Mouse (Mus musculus) liver, embryonic 15.5 days (tissue): ENCODE measurements around the gene Asxl2. TPM values are rescaled to one million over a fixed set of nuclear protein-coding genes. Genes with fewer than 3 reads are reported as not detected.

Source experiments
- ATAC-seq: fragments of 200-750 bp; cut with Nextera tagmentation; 2 replicates; pipeline ENCODE4 v1.8.0; 2017; ENCODE audit warnings: moderate number of reproducible peaks, mild to moderate bottlenecking, moderate library complexity; ENCODE audit not compliant: insufficient read depth
- H3K27ac ChIP-seq: fragments of 300-500 bp; sonication (generic); replicated peaks from 2 replicates; pipeline ENCODE4 v1.5.1; 2015; ENCODE audit warnings: mild to moderate bottlenecking, inconsistent platforms
- H3K27me3 ChIP-seq: fragments of 300-500 bp; sonication (generic); 2 replicates; pipeline ENCODE4 v1.6.1; 2015; ENCODE audit warnings: mild to moderate bottlenecking, inconsistent platforms
- H3K36me3 ChIP-seq: fragments of 300-500 bp; sonication (generic); replicated peaks from 2 replicates; pipeline ENCODE4 v1.6.1; 2015; ENCODE audit warnings: moderate library complexity, mild to moderate bottlenecking, inconsistent platforms
- H3K4me1 ChIP-seq: fragments of 300-500 bp; sonication (generic); replicated peaks from 2 replicates; pipeline ENCODE4 v1.6.1; 2015; ENCODE audit warnings: inconsistent platforms
- H3K4me2 ChIP-seq: fragments of 300-500 bp; sonication (generic); 2 replicates; pipeline ENCODE4 v1.6.1; 2015; ENCODE audit warnings: moderate library complexity, mild to moderate bottlenecking, inconsistent platforms
- H3K4me3 ChIP-seq: fragments of 300-500 bp; sonication (generic); replicated peaks from 2 replicates; pipeline ENCODE4 v1.5.1; 2015; ENCODE audit warnings: mild to moderate bottlenecking, inconsistent platforms
- H3K9ac ChIP-seq: fragments of 300-500 bp; sonication (generic); 2 replicates; pipeline ENCODE4 v1.6.1; 2015; ENCODE audit warnings: moderate library complexity, mild to moderate bottlenecking, inconsistent platforms
- H3K9me3 ChIP-seq: fragments of 300-500 bp; sonication (generic); replicated peaks from 2 replicates; pipeline ENCODE4 v1.6.1; 2016; ENCODE audit warnings: inconsistent platforms
- WGBS: fragments of 180-500 bp; shearing (Covaris S2); methylation state at CpG from one replicate; pipeline ENCODE4 v1.1.7; 2015; ENCODE audit warnings: mixed read lengths; ENCODE audit not compliant: insufficient replicate concordance; 5-methylcytosine and 5-hydroxymethylcytosine counted together
- polyA plus RNA-seq: library from polyadenylated mRNA; unstranded; fragments of >200 nt; fragmentation: Nextera tagmentation; extraction: Ambion mirVana; gene quantifications from 2 replicates; pipeline ENCODE4 v1.2.1, GENCODE M21; 2015

Gene Asxl2
- polyA plus RNA-seq: 9.5 and 10.9 TPM in 2 replicates

DNA sequence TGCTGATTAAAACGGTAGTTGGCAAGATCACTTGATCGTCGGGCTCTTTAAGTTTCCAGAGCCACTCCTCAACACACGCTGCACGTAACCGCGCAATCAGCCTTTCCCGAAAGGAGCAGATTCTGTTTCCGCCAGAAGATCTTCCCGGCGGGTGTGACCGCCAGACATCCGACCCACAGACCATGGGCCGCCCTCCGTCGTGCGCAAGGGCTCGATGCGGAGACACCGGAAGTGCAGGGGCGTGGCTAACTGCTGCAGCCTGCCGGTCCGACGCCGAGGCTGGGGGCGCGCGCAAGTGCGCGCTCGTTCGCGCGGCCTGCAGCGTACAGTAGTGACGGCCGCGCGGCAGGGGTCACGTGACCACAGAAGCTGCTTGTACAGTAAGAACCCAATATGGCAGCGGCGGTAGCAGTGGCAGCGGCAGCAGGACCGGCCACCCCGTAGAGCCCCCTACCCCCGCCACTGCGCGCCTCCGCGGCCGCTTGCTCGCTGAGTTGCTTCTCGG lies at the start of gene Asxl2:
TSS of gene Asxl2 (plus strand) at position 328 of the 505 bp plus-strand sequence.
- peaks cover 13% of the 10 kb centered on the region for H3K36me3 ChIP-seq
- ATAC-seq: peak; percentile 94

DNA sequence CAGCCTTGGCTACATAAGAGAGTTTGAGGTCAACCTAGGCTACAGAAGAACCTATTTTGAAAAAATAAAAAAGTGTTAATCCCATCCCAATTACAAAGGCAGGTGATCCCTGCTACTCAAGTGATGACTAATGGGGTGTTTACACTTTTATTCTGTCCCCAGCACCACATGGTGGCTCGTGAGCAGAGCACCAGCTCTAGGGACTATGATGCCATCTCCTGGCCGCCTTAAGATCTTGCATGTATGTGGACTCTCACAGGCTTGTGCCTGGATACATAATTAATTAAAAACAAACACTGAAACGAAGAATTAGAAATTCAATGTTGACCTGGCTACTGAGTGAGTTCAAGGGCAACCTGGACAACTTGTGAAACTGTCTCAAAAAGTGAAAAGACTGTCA lies 49.5 kb upstream of the Asxl2 start:
- Histone ChIP-seq H3K27ac (no peak overlapping the region), H3K4me3 (no peak overlapping the region), H3K4me1 (no peaks in the 10 kb centered on the region), H3K9me3 (no peaks in the 10 kb centered on the region), H3K4me2 (no peak overlapping the region), H3K27me3 (no peaks in the 10 kb centered on the region), H3K9ac (no peak overlapping the region), H3K36me3 (no peaks in the 10 kb centered on the region)
- no peak for ATAC-seq
- WGBS: 19% methylated on average over 3 of the region's 3 CpGs

More for the DNA sequence above, at the start of gene Asxl2:
- under 1% methylated on average over 53 of the region's 53 CpGs for WGBS
- Histone ChIP-seq H3K9me3 (no peaks in the 10 kb centered on the region), H3K4me3 (peak within 1 kb of the TSS; percentile 94), H3K4me2 (peak within 1 kb of the TSS; percentile 84), H3K27ac (peak within 1 kb of the TSS; percentile 97), H3K9ac (peak within 1 kb of the TSS; percentile 98), H3K27me3 (no peaks in the 10 kb centered on the region), H3K4me1 (peaks cover 42% of the 10 kb centered on the region)

DNA sequence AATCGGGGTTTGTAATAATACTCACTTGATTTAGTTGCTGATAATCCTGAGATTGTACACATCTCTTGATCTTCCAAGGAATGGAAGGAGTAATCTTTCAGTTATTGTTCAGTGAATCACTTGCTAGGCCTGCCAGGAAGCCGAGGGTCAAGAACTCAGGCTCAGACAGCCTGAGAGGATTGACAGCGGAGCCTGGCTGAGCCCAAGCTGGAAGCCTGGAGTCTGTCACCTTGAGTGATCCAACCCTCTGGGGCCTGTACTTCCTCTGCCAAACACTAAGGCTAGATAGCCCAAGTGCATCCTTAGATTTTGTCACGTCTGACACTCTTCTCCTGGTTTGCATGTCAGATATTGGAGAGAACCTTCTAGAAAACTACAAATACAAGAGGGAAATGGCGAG lies 48.9 kb upstream of the Asxl2 start:
- 49% methylated on average over 5 of the region's 5 CpGs for WGBS

DNA sequence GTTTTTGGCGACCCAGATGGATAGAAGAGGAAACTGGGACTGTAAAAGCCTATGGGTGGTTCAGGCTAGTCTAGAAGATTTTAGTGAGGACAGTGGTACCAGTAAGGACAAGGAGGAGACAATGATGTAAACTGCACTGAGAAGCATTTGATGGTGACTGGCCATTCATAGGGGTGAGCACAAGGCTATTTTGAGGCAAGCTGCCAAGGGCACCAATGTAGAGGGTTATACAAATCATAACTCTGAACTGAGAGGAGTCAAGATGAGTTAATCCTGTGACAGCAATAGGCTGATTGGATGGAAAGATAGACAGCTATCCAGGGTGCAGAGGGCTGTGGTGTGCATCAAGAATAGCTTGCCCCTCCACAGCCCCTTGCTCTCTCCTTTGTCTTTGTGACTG lies 41.8 kb upstream of the Asxl2 start:
- Histone ChIP-seq H3K4me1 (no peaks in the 10 kb centered on the region), H3K9ac (no peak overlapping the region), H3K4me2 (no peak overlapping the region), H3K27ac (no peak overlapping the region), H3K4me3 (no peak overlapping the region), H3K9me3 (no peaks in the 10 kb centered on the region), H3K36me3 (no peaks in the 10 kb centered on the region), H3K27me3 (no peaks in the 10 kb centered on the region)
- WGBS: 38% methylated on average over 1 of the region's 1 CpGs
- ATAC-seq: no peak

More for the DNA sequence above, 48.9 kb upstream of the Asxl2 start:
- no peak overlapping the region for H3K4me3 ChIP-seq
- H3K27ac ChIP-seq: no peak overlapping the region
- H3K36me3 ChIP-seq: no peaks in the 10 kb centered on the region
- no peak for ATAC-seq
- H3K4me1 ChIP-seq: no peaks in the 10 kb centered on the region
- H3K9ac ChIP-seq: no peak overlapping the region
- H3K27me3 ChIP-seq: no peaks in the 10 kb centered on the region
- no peaks in the 10 kb centered on the region for H3K9me3 ChIP-seq
- no peak overlapping the region for H3K4me2 ChIP-seq

DNA sequence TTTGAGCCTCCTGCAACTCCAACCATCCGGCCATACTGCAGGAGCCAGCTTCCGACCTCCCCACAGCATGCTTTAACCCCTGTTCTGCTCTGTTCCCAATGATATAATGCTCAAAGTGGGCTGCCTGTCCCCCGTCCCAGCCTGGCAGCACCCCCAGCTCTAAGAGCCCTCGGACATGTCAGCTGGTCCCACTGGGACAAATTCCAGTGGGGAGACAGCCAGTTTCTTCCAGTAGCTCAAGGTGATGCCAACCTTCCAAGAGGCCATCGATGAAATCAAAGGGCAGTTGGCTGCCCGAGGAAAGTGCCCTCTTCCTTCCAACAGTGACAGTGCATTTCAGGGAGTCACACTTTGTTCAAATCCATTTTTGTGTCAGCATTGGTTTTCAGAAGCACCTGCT lies 41.4 kb upstream of the Asxl2 start:
- Histone ChIP-seq H3K9me3 (no peaks in the 10 kb centered on the region), H3K27me3 (no peaks in the 10 kb centered on the region), H3K4me1 (no peaks in the 10 kb centered on the region), H3K27ac (no peak overlapping the region), H3K36me3 (no peaks in the 10 kb centered on the region), H3K4me2 (no peak overlapping the region), H3K9ac (no peak overlapping the region), H3K4me3 (no peak overlapping the region)
- ATAC-seq: no peak
- 44% methylated on average over 6 of the region's 6 CpGs for WGBS

DNA sequence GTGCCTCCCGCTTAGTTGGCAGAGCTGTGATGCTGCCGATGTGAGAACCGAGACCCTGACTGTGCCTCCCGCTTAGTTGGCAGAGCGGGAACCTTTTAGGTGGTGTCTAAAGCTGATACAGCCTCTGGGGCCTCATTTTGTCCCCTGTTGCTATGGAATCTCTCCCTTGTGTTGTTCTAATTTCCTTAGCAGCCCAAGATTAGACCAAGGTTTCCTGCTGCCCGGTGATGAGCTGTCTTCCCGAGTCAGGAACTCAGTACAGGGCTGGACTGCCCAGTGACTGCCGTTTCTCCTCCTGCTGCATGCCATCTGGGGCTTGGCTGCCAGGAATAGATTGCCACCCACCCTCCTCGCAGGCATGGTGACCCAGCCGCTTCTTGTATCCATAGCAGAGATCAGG lies 40.7 kb upstream of the Asxl2 start:
- no peak overlapping the region for H3K9ac ChIP-seq
- whole genome bisulfite sequencing: 50% methylated on average over 10 of the region's 10 CpGs

DNA sequence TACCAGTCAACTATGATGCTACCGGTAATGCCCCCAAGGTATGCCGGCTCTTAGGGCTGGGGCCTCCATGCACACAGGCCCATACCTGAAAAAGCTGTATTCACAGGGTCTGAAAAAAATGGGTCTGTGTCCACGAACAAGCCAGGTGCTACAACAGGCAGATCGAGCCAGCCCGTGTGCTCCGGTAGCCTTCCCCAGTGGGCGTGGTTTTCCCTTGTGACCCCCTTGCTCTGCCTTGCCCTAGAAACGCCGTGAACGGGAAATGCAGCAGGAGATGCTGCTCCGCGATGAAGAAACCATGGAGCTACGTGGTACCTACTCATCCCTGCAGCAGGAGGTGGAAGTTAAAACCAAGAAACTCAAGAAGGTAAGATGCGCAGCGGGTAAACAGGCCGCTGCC lies 38.8 kb upstream of the Asxl2 start:
- Histone ChIP-seq H3K4me1 (no peaks in the 10 kb centered on the region), H3K4me2 (no peak overlapping the region), H3K27me3 (no peaks in the 10 kb centered on the region), H3K4me3 (no peak overlapping the region), H3K27ac (no peak overlapping the region), H3K36me3 (no peaks in the 10 kb centered on the region), H3K9me3 (no peaks in the 10 kb centered on the region), H3K9ac (no peak overlapping the region)
- ATAC-seq: no peak
- 81% methylated on average over 16 of the region's 16 CpGs for WGBS

More for the DNA sequence above, 40.7 kb upstream of the Asxl2 start:
- ATAC-seq: no peak
- Histone ChIP-seq H3K36me3 (no peaks in the 10 kb centered on the region), H3K9me3 (no peaks in the 10 kb centered on the region), H3K4me1 (no peaks in the 10 kb centered on the region), H3K4me2 (no peak overlapping the region), H3K27ac (no peak overlapping the region), H3K4me3 (no peak overlapping the region), H3K27me3 (no peaks in the 10 kb centered on the region)

DNA sequence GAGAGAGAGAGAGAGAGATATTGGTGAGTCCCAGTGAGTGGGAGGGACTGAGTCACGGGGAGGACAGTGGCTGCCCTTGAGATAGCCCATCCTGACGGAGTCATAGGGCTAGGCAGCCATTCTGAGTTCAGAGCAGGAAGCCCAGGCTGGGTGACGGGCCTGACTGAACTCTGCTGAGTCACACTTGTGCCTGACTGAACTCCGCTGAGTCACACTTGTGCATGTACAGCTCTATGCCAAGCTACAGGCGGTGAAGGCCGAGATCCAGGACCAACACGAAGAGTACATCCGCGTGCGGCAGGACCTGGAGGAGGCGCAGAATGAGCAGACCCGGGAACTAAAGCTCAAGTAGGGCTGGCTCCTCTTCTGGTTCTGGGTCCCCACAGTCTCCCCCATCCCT lies 37.3 kb upstream of the Asxl2 start:
- H3K4me2 ChIP-seq: no peak overlapping the region
- no peaks in the 10 kb centered on the region for H3K4me1 ChIP-seq
- peak; percentile 66 for ATAC-seq
- WGBS: 67% methylated on average over 12 of the region's 12 CpGs
- no peak overlapping the region for H3K9ac ChIP-seq
- H3K27ac ChIP-seq: no peak overlapping the region
- no peaks in the 10 kb centered on the region for H3K27me3 ChIP-seq
- no peaks in the 10 kb centered on the region for H3K9me3 ChIP-seq
- H3K4me3 ChIP-seq: no peak overlapping the region
- no peaks in the 10 kb centered on the region for H3K36me3 ChIP-seq

DNA sequence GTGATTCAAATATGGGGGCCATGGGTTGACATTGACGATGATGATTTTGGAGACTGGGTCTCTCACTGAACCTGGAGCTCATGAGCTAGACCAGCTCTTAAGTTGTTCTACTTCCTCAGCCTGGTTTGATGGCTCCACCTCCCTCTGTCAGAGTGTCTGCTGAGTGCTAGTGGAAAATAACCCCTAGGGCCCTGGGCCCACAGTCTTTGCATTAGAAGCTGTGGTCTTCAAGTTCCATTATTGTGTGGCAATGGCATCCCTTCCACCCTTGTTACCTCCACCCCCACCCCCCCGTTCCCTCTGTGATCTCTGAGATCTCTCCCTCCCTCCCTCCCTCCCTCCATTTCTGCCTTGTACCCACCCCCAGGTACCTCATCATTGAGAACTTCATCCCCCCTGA lies 36.6 kb upstream of the Asxl2 start:
- no peaks in the 10 kb centered on the region for H3K27me3 ChIP-seq
- no peaks in the 10 kb centered on the region for H3K9me3 ChIP-seq
- no peak overlapping the region for H3K4me3 ChIP-seq
- no peak for ATAC-seq
- 55% methylated on average over 2 of the region's 2 CpGs for WGBS
- no peak overlapping the region for H3K9ac ChIP-seq
- no peaks in the 10 kb centered on the region for H3K36me3 ChIP-seq
- no peak overlapping the region for H3K4me2 ChIP-seq
- no peak overlapping the region for H3K27ac ChIP-seq
- H3K4me1 ChIP-seq: no peaks in the 10 kb centered on the region

DNA sequence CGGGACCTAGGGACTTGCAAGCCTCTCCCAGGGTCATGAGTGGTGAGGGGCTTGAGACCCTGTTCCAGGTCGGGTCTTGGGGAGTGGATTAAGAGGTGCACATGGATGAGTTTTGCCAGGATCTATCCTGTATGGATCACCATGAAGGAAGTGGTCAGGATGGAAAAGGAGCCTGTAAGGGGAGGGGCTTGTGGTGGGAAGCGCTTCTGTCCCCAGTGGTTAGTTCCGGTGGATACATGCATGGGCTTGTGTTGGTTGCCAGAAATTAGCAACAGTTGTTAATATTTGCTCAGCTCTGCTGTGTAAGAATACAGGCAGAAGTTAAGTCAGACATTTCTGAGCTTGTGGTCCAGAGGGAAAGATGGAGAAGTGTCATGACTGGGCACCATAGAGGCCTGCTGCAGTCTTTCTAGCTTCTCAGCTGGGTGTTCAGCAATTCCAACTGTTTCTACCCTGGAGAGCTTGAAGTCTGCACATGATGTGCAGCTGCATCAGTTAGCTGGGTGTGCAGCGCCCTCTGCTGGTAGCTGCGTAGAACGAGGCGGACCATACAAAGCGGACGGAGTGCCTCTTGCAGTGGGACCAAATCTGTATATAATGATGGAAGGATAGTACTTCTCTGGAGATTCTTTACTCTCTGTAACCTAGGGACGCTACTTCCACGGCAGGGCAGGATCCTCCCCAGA lies 35.9 kb upstream of the Asxl2 start:
- H3K4me3 ChIP-seq: no peak overlapping the region
- H3K36me3 ChIP-seq: no peaks in the 10 kb centered on the region
- no peak for ATAC-seq
- no peak overlapping the region for H3K27ac ChIP-seq
- no peaks in the 10 kb centered on the region for H3K27me3 ChIP-seq
- H3K4me1 ChIP-seq: no peaks in the 10 kb centered on the region
- no peaks in the 10 kb centered on the region for H3K9me3 ChIP-seq
- no peak overlapping the region for H3K4me2 ChIP-seq
- 24% methylated on average over 12 of the region's 12 CpGs for WGBS
- no peak overlapping the region for H3K9ac ChIP-seq

DNA sequence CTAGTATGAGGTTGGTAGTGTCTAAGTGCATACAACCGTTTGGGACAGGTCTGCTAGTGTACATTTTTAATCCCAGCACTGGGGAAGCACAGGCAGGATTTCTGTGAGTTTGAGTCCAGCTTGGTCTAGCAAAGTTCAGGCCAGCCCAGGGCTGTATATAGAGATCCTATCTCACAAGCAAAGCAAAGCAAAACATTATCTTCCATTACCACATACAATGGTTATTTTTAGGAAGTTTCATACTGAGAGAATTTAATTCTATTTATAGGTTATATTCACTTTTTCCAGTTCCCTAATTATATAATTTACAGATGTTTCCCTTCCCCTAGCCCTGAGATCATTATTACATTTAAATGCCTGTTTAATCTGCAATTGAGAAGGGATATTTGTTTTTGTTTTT lies 35.4 kb upstream of the Asxl2 start:
- no peak overlapping the region for H3K4me3 ChIP-seq
- H3K9me3 ChIP-seq: no peaks in the 10 kb centered on the region
- no peak overlapping the region for H3K9ac ChIP-seq
- no peaks in the 10 kb centered on the region for H3K36me3 ChIP-seq
- no peak overlapping the region for H3K27ac ChIP-seq
- no peaks in the 10 kb centered on the region for H3K27me3 ChIP-seq
- 62% methylated on average over 1 of the region's 1 CpGs for WGBS
- H3K4me2 ChIP-seq: no peak overlapping the region
- H3K4me1 ChIP-seq: no peaks in the 10 kb centered on the region
- no peak for ATAC-seq

DNA sequence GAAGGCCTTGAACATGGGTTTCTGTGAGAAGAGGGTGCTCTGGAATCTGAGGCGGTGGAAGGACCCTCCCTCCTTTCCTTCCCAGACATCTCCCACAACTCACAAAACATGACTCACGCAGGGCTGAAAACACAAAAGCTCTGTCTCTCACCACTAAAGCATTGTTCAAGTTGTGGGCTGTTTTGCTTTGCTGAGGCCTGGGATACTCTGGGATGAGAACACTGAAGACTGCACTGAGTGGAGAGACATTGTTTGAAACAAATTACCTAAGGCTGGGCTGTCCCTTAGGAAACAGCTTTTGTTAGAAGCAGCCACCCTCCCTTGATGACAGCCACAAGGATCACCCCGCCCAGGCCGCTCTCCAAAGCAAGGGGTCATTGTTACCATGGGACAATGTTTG lies 33.5 kb upstream of the Asxl2 start:
- H3K27ac ChIP-seq: no peak overlapping the region
- no peak overlapping the region for H3K4me3 ChIP-seq
- 68% methylated on average over 4 of the region's 4 CpGs for WGBS
- H3K4me2 ChIP-seq: no peak overlapping the region
- H3K9me3 ChIP-seq: no peaks in the 10 kb centered on the region
- no peaks in the 10 kb centered on the region for H3K36me3 ChIP-seq
- ATAC-seq: no peak
- H3K9ac ChIP-seq: no peak overlapping the region
- no peaks in the 10 kb centered on the region for H3K4me1 ChIP-seq
- no peaks in the 10 kb centered on the region for H3K27me3 ChIP-seq
